Mouse (Mus musculus): ENCODE measurements at regions not wholly inside any gene's neighbourhood (a gene's known extent, or its start where the extent isn't known, plus 50 kb on each side); places are given as distances from the start of the nearest gene placed in this dataset.

- WGBS: 20% methylated on average over 14 of the region's 14 CpGs
- Histone ChIP-seq H3K4me1 (ENCODE audit: control insufficient read depth, insufficient read depth, low read length) (peaks cover 2% of the 10 kb centered on the region; the same call in 1 of the 2 replicates), H3K4me3 (replicated peaks; ENCODE audit: extremely low read depth, low read depth, low read length) (peak overlapping the region; percentile 57)
- DNase-seq: no peak
- TF ChIP-seq CTCF (IDR thresholded peaks at IDR 0.05; ENCODE audit: insufficient read depth, low read length) (no peak), POLR2A (IDR thresholded peaks at IDR 0.05; ENCODE audit: borderline replicate concordance, extremely low read depth, low read depth, low read length) (no peak)
Measured at GRCm38 (mm10) chr10:9117648-9118551, 232.0 kb upstream of the Sash1 start.

- no peak for DNase-seq
- TF ChIP-seq POLR2A (IDR thresholded peaks at IDR 0.05; ENCODE audit: borderline replicate concordance, extremely low read depth, low read depth, low read length) (no peak), CTCF (IDR thresholded peaks at IDR 0.05; ENCODE audit: insufficient read depth, low read length) (no peak)
- H3K4me3 ChIP-seq (replicated peaks; ENCODE audit: extremely low read depth, low read depth, low read length): no peak overlapping the region
- peaks cover 2% of the 10 kb centered on the region; the same call in 1 of the 2 replicates for H3K4me1 ChIP-seq (ENCODE audit: control insufficient read depth, insufficient read depth, low read length)
- 96% methylated on average over 7 of the region's 7 CpGs for WGBS
Measured at GRCm38 (mm10) chr10:9117134-9117533, 231.3 kb upstream of the Sash1 start.

GRCm38 (mm10) chr10:9113706-9114105 lies 227.8 kb upstream of the Sash1 start:
- Histone ChIP-seq H3K4me3 (replicated peaks; ENCODE audit: extremely low read depth, low read depth, low read length) (no peak overlapping the region), H3K4me1 (ENCODE audit: control insufficient read depth, insufficient read depth, low read length) (peaks cover 2% of the 10 kb centered on the region; the same call in 1 of the 2 replicates)
- no peak for DNase-seq
- WGBS: 74% methylated on average over 5 of the region's 5 CpGs
- no peak for TF ChIP-seq POLR2A (IDR thresholded peaks at IDR 0.05; ENCODE audit: borderline replicate concordance, extremely low read depth, low read depth, low read length)
- TF ChIP-seq CTCF (IDR thresholded peaks at IDR 0.05; ENCODE audit: insufficient read depth, low read length): no peak

- DNase-seq: no peak
- WGBS: 92% methylated on average over 3 of the region's 3 CpGs
- TF ChIP-seq CTCF (IDR thresholded peaks at IDR 0.05; ENCODE audit: insufficient read depth, low read length): no peak
- no peak for TF ChIP-seq POLR2A (IDR thresholded peaks at IDR 0.05; ENCODE audit: borderline replicate concordance, extremely low read depth, low read depth, low read length)
- H3K4me1 ChIP-seq (ENCODE audit: control insufficient read depth, insufficient read depth, low read length): no peaks in the 10 kb centered on the region
- H3K4me3 ChIP-seq (replicated peaks; ENCODE audit: extremely low read depth, low read depth, low read length): no peak overlapping the region
Measured at GRCm38 (mm10) chr10:9111051-9111450, 225.2 kb upstream of the Sash1 start.

GRCm38 (mm10) chr10:9096207-9096606 lies 210.3 kb upstream of the Sash1 start:
- DNase-seq: no peak
- no peak overlapping the region for H3K4me3 ChIP-seq (replicated peaks; ENCODE audit: extremely low read depth, low read depth, low read length)
- no peaks in the 10 kb centered on the region for H3K4me1 ChIP-seq (ENCODE audit: control insufficient read depth, insufficient read depth, low read length)
- no peak for TF ChIP-seq CTCF (IDR thresholded peaks at IDR 0.05; ENCODE audit: insufficient read depth, low read length)
- no peak for TF ChIP-seq POLR2A (IDR thresholded peaks at IDR 0.05; ENCODE audit: borderline replicate concordance, extremely low read depth, low read depth, low read length)
- 54% methylated on average over 2 of the region's 2 CpGs for WGBS

- no peak for DNase-seq
- WGBS: 81% methylated on average over 6 of the region's 6 CpGs
- Histone ChIP-seq H3K4me1 (ENCODE audit: control insufficient read depth, insufficient read depth, low read length) (no peaks in the 10 kb centered on the region), H3K4me3 (replicated peaks; ENCODE audit: extremely low read depth, low read depth, low read length) (no peak overlapping the region)
- TF ChIP-seq CTCF (IDR thresholded peaks at IDR 0.05; ENCODE audit: insufficient read depth, low read length) (no peak), POLR2A (IDR thresholded peaks at IDR 0.05; ENCODE audit: borderline replicate concordance, extremely low read depth, low read depth, low read length) (no peak)
Measured at GRCm38 (mm10) chr10:9095163-9095562, 209.3 kb upstream of the Sash1 start.

GRCm38 (mm10) chr10:9092237-9092885 lies 206.5 kb upstream of the Sash1 start:
- 40% methylated on average over 10 of the region's 10 CpGs for WGBS
- H3K4me3 ChIP-seq (replicated peaks; ENCODE audit: extremely low read depth, low read depth, low read length): no peak overlapping the region
- TF ChIP-seq CTCF (IDR thresholded peaks at IDR 0.05; ENCODE audit: insufficient read depth, low read length) (no peak), POLR2A (IDR thresholded peaks at IDR 0.05; ENCODE audit: borderline replicate concordance, extremely low read depth, low read depth, low read length) (no peak)
- no peaks in the 10 kb centered on the region for H3K4me1 ChIP-seq (ENCODE audit: control insufficient read depth, insufficient read depth, low read length)
- peak; percentile 17 for DNase-seq

- 91% methylated on average over 6 of the region's 6 CpGs for WGBS
- TF ChIP-seq CTCF (IDR thresholded peaks at IDR 0.05; ENCODE audit: insufficient read depth, low read length) (no peak), POLR2A (IDR thresholded peaks at IDR 0.05; ENCODE audit: borderline replicate concordance, extremely low read depth, low read depth, low read length) (no peak)
- Histone ChIP-seq H3K4me1 (ENCODE audit: control insufficient read depth, insufficient read depth, low read length) (peaks cover 2% of the 10 kb centered on the region; the same call in 1 of the 2 replicates), H3K4me3 (replicated peaks; ENCODE audit: extremely low read depth, low read depth, low read length) (no peak overlapping the region)
- no peak for DNase-seq
Measured at GRCm38 (mm10) chr10:9090961-9091360, 205.1 kb upstream of the Sash1 start.

- WGBS: 90% methylated on average over 3 of the region's 3 CpGs
- TF ChIP-seq CTCF (IDR thresholded peaks at IDR 0.05; ENCODE audit: insufficient read depth, low read length) (no peak), POLR2A (IDR thresholded peaks at IDR 0.05; ENCODE audit: borderline replicate concordance, extremely low read depth, low read depth, low read length) (no peak)
- no peak for DNase-seq
- Histone ChIP-seq H3K4me3 (replicated peaks; ENCODE audit: extremely low read depth, low read depth, low read length) (no peak overlapping the region), H3K4me1 (ENCODE audit: control insufficient read depth, insufficient read depth, low read length) (peaks cover 2% of the 10 kb centered on the region; the same call in 1 of the 2 replicates)
Measured at GRCm38 (mm10) chr10:9087871-9088270, 202.0 kb upstream of the Sash1 start.
